Mouse (Mus musculus) heart, postnatal 25 days (tissue): ENCODE measurements around the gene Cmtr1. TPM values are rescaled to one million over a fixed set of nuclear protein-coding genes. Genes with fewer than 3 reads are reported as not detected.
A peak's percentile ranks its signal among the peaks of the same experiment; 100 is the strongest.

Experiments
- DNase-seq: peaks from one replicate; pipeline ENCODE4 v3.0.0; 2022; ENCODE audit warnings: low spot score
- intact Hi-C: fragments of 180-260 bp; cut with DNase I; formaldehyde crosslinking; loops from one replicate; pipeline ENCODE4 v1.15.1; 2025
- total RNA-seq, 2 experiments: library from RNA; stranded (reverse); gene quantifications; 2 replicates each; pipeline ENCODE4 v1.2.3; 2021

The Cmtr1 gene
- total RNA-seq, 2 experiments from 2014 or later, result 51.5 to 59.5 TPM

DNA sequence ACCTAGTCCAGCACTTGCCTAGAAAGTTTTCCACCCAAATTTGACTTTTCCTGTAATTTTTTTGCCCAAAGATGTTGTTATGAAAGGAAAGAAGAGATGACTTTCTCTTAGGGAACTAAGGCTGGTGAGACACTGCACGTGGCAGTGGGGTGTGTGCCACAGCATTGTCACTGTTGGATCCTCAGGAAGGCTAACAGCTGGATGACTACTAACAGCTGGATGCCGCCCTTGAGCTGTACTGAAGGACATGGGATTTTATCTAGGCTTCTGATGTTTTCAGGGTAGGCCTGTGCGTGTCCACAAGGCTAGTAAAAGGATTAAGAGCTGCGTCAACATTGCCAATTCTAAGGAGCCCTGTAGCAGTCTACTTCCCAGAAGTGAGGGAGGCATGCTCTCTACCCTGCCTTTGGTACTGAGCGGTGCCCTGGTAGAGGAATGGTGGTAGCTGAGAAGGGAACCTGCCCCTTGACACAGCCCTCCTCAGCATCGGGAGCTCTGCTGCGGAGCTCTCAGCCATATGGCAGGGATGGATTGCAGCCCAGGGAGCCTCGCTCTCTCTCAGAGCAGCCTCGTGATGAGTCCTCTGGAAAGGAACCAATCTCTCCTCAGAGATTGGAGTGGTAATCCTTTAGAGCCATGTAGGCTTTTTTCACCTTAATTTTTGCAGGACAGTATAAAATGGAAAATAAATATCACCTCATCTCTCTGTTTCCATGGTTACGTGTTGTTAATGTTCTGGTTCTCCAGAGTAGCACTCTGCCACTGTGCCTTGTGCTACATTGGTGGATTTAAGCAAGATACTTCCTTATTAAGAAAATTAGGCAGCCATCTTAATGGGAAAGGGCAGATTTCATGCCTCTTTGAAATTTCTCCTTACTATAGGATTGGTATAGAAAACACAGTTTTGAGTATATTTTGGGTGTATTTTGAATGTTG is 7.9 kb downstream of the Cmtr1 start:
- DNase-seq, result no peak
- intact Hi-C loops, result no loop called here

DNA sequence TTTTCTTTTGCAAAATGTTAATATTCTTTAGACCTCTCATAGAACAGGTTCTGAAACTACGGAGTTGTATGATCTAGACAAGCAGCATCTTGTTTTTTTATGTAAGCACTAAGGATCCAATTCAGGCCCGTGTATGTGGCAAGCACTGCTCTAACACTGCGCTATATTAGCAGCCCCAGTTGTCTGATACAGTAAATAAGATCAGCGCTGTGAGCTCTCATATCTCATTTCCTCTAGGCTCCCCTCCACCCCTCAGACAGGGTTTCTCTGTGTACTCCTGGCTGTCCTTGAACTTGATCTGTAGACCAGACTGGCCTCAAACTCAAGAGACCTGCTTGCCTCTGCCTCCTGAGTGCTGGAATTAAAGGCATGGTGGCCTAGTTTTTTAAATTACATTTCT is 8.6 kb downstream of the Cmtr1 start:
- no peak for DNase-seq
- intact Hi-C loops, result no loop called here

DNA sequence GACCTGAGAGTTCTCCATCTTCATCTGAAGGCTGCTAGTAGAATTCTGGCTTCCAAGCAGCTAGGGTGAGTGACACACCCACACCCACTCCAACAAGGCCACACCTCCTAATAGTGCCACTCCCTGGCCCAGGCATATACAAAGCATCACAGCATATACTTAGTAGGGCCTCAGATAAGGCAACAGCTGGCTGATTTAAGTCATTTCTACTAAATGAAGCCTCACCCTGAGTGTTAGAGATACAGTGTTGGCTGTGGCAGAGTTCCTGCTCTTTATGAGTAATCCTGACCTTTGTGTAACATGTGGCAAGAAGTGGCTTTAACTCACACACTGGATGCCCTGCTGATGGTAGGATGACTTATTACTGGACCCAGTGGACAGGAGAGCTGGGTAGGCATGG is 9.5 kb downstream of the Cmtr1 start:
- intact Hi-C loops, result no loop called here

DNA sequence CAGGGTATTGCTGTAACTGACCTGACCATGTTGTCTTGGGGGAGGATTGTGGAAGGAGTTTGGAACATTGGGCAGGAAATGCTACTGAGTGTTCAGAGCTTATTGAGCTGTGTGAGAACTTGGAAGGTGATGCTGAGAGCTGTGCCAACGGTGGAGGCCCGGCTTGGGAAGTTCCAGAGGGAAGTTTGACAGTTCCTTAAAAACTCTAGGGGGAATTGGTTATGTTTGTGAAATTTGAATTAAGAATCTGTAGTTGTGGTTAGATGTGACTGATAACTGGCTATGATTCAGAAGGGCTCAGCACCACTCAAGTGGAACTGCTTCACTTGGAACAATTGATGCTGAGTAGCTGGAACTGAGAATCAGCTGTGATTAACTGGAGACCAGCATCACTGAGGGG is 10.6 kb downstream of the Cmtr1 start:
- intact Hi-C loops, result no loop called here
- DNase-seq, result no peak

More for the DNA sequence above, 9.5 kb downstream of the Cmtr1 start:
- DNase-seq, result no peak

GRCm38 (mm10) chr17:29673325-29673724 is 12.9 kb downstream of the Cmtr1 start:
- intact Hi-C loops, result no loop called here
- no peak for DNase-seq

DNA sequence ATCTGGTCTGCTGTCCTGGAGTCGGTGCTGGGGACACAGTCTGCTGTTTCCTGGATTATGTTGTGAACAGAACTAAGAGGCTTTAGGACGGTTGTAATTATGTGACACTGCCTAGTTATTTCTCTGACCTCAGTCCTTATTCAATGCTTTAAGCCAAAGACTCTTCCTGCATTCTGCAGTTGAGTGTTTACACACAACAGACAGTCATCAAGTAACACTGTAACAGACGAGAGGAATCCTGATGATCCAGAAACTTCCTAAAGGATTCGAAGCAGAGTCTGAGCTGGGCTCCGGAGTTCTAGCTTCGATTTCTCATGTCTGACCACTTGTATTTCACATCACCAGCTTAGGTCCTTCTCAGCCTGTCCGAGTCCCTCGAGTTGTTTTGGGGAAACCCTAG is 18.1 kb downstream of the Cmtr1 start:
- no peak for DNase-seq
- intact Hi-C loops, result no loop called here

GRCm38 (mm10) chr17:29679038-29679767 is 18.8 kb downstream of the Cmtr1 start:
- intact Hi-C loops, result no loop called here
- DNase-seq, result no peak

DNA sequence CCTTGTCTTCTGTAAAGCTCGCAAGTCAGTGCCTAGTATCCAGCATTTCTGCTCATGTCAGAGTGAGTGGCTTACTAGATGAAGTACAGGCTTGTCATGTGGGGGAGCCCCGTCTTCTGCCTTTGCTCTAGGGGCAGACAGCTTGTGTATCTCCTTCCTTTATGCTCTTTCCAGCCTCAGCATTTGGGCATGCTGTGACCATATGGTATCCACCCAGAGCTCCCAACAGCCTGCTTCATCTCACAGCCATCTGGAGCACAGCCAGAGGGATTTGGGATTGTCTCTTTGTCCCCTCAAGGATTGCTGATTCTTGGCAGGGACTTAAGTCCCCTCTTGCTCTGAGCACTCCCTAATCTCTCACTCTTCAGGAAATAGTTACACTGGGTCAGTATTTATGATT is 19.8 kb downstream of the Cmtr1 start:
- DNase-seq, result no peak
- intact Hi-C loops, result no loop called here

- intact Hi-C loops, result no loop called here
- DNase-seq, result no peak
These were observed 20.5 kb downstream of the Cmtr1 start for GRCm38 (mm10) chr17:29680921-29681320.

GRCm38 (mm10) chr17:29681669-29682068 is 21.3 kb downstream of the Cmtr1 start:
- intact Hi-C loops, result no loop called here
- no peak for DNase-seq

DNA sequence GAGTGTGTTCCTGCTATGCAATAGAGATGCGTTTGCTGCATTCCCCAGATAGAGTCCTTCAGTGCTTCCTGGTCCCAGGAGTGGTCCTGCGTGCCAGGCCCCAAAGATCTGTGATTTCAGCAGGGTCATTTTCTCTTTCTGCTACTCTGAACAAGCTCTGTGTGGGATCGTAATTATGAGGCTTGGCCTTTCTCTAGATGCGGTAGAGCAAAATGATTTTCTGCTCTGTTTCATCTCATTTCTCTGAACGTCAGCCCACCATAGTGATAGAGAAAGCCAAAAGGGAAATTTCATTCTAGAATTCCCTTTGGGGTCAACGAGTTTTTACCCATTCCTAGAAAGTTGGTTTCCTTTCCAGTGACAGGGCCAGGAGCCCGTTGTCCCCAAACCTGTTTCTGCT is 21.9 kb downstream of the Cmtr1 start:
- intact Hi-C loops, result no loop called here
- no peak for DNase-seq

GRCm38 (mm10) chr17:29683127-29683526 is 22.7 kb downstream of the Cmtr1 start:
- intact Hi-C loops, result no loop called here
- peak; percentile 15 for DNase-seq

DNA sequence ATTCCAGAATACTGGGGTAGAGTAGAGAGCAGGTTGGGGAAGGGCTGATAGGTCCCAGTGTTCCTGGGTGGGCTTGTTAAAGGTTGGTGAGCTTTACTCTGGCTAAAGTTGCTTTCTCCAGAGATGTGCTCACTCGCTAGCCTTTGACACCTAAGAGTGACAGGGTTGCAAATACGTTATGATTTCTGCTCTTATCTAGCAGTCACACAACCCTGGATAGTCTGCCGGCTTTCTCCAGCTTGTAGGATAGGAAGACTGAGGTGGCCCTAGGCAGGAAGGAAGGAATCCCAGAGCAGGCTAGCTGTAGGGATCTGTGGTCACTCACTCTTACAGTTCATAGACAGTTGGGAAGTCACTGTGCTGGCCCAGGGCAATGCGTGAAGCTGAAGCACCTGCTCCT is 23.9 kb downstream of the Cmtr1 start:
- DNase-seq, result no peak
- intact Hi-C loops, result no loop called here

DNA sequence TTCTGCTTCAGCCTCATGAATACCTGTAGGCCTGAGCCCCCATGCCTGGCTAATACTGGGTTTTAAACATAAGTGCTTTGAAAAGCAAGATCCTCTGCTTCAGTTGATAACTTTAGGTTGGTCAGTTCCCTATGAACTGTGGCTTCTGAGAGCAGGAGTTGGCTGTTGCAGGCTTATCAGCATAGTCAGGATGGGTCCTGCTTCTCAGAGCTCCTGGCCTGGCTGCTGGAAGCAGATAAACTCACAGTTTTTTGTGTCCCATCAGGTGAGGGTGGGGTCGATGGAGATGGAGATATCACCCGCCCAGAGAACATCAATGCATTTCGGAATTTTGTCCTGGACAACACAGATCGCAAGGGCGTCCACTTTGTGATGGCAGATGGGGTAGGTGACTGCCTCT is 26.4 kb downstream of the Cmtr1 start:
- intact Hi-C loops, result no loop called here
- no peak for DNase-seq

DNA sequence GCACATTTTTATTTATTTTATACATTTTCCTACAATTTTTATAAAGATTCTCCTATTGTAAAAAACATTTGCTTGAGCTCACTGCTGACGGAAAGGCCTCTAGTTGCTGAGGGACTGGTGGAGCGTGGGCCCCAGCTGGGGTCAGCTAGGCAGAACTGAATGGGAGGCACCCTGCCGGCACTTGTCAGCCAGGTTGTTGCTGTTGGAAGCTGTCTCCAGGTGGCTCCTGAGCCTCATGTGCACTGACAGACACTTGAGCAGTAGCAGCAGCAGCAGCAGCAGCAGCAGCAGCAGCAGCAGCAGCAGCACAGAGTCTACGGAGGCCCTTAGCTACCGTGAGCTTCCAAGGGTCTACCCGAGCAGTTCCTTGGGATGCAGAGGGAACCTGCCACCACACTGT is 27.0 kb downstream of the Cmtr1 start:
- intact Hi-C loops, result no loop called here
- DNase-seq, result no peak

GRCm38 (mm10) chr17:29688610-29689009 is 28.2 kb downstream of the Cmtr1 start:
- intact Hi-C loops, result no loop called here

GRCm38 (mm10) chr17:29690257-29690656 is 29.9 kb downstream of the Cmtr1 start:
- intact Hi-C loops, result no loop called here
- no peak for DNase-seq

More at GRCm38 (mm10) chr17:29688610-29689009, 28.2 kb downstream of the Cmtr1 start:
- DNase-seq, result no peak

DNA sequence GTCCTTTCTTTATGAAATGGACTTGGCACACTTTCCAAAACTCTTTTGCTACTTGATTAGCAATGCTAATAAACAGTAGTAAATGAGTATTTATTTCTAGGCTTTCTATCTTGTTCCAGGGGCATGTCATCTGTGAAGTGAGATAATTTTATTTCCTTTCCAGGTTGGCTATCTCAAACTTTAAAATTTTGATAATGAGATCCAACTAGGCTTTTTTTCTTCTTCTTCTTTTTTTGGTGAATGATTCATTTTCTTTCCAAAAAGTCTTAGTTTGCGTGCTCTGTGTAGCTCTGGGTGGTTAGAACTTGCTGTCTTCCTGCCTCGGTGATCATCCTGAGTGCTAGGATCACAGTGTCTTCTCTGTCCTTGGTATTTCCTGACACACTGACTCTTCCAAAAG is 32.4 kb downstream of the Cmtr1 start:
- intact Hi-C loops, result no loop called here
- no peak for DNase-seq

DNA sequence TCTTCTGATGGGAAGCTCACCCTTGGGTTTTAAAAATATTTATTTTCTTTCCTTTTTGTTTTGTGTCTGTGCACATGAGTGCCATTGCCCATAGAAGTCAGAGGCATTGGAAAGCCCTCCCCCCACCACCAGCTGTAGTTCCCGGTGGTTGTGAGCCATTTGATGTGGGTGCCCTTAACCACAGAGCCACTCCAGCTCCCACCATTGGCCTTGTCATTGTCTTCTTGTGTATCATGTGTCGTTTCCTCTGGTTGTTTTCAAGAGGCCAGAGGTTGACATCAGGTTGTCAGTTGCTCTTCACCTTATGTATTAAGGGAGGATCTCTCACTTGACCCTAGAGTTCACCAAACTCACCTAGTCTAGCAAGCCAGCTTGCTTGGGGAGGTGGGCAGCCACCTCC is 33.2 kb downstream of the Cmtr1 start:
- no peak for DNase-seq
- intact Hi-C loops, result no loop called here

DNA sequence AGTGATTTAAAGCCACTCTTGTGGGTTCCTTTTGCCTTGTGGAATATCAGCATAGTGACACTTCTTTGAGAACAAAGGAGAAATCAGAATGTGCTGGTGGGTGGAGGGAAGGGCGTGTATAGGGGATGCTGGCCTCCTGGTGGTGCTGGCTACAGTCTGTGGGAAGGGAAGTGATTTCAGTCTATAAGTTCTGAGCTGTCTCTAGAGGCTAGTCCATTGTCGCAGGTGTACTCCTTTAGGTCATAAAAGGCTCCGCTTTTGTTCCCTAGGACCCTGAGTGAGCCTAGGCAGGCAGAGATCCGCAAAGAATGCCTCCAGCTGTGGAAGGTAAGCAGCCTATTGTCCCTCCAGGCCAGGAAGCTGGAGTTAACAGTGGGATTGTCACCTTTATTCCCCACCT is 34.1 kb downstream of the Cmtr1 start:
- intact Hi-C loops, result no loop called here
- DNase-seq, result no peak

DNA sequence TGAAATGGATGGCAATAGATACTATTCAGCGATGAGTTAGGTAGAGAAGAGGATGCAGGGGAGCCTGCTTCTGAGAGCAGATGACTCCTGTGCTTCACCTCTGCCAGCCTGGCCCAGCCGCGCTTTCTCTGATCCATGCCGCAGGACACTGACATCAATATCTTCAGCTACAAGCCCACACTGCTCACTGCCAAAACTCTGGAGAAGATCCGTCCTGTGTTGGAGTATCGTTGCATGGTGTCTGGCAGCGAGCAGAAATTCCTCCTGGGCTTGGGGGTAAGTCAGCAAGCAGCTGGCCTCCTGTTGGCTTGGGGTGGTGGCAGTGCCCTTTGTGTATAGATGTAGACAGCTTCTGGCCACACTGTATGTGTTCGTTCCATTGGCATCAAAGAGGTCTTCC is 36.5 kb downstream of the Cmtr1 start:
- no peak for DNase-seq
- intact Hi-C loops, result no loop called here
